Mouse (Mus musculus): Measurements from ENCODE around the gene Actr2.
"Not testable (repeated sequence)": the region's sequence is repeated elsewhere in the genome, so short reads cannot be mapped to it uniquely, and the experiment has no call there.

The Actr2 gene

GRCm38 (mm10) chr11:20112741-20113480 is at the start of gene Actr2:
Gene Actr2 (minus strand): TSS chr11:20112913.
- in situ Hi-C loops (cut with MboI, MseI), result no loop called here

GRCm38 (mm10) chr11:20158879-20159278 is 46.2 kb upstream of the Actr2 start:
- in situ Hi-C loops (cut with MboI, MseI), result no loop called here

GRCm38 (mm10) chr11:20153542-20153941 is 40.8 kb upstream of the Actr2 start:
- in situ Hi-C loops (cut with MboI, MseI), result not testable (repeated sequence)

- in situ Hi-C loops (cut with MboI, MseI), result no loop called here
These were observed 39.6 kb upstream of the Actr2 start for GRCm38 (mm10) chr11:20152107-20152901.

GRCm38 (mm10) chr11:20151290-20151689 is 38.6 kb upstream of the Actr2 start:
- in situ Hi-C loops (cut with MboI, MseI), result no loop called here

GRCm38 (mm10) chr11:20149936-20150335 is 37.2 kb upstream of the Actr2 start:
- in situ Hi-C loops (cut with MboI, MseI), result loop anchor here (25.0 kb wide), 2 partner anchors 938 to 1412 kb away; partner anchors contain the start of genes Mdh1 (in 1 of the 2) and Wdpcp (in 1 of the 2)

- in situ Hi-C loops (cut with MboI, MseI), result loop anchor here (25.0 kb wide), 2 partner anchors 933 to 1417 kb away; partner anchors contain the start of genes Mdh1 (in 1 of the 2) and Wdpcp (in 1 of the 2)
These were observed 32.7 kb upstream of the Actr2 start for GRCm38 (mm10) chr11:20145383-20145782.

GRCm38 (mm10) chr11:20144536-20145263 is 32.0 kb upstream of the Actr2 start:
- in situ Hi-C loops (cut with MboI, MseI), result loop anchor here (25.0 kb wide), 2 partner anchors 932 to 1418 kb away; partner anchors contain the start of genes Mdh1 (in 1 of the 2) and Wdpcp (in 1 of the 2)

GRCm38 (mm10) chr11:20143687-20144086 is 31.0 kb upstream of the Actr2 start:
- in situ Hi-C loops (cut with MboI, MseI), result loop anchor here (25.0 kb wide), 2 partner anchors 931 to 1419 kb away; partner anchors contain the start of genes Mdh1 (in 1 of the 2) and Wdpcp (in 1 of the 2)

- in situ Hi-C loops (cut with MboI, MseI), result loop anchor here (25.0 kb wide), 2 partner anchors 930 to 1420 kb away; partner anchors contain the start of genes Mdh1 (in 1 of the 2) and Wdpcp (in 1 of the 2)
These were observed 29.8 kb upstream of the Actr2 start for GRCm38 (mm10) chr11:20142516-20142915.

GRCm38 (mm10) chr11:20140286-20140685 is 27.6 kb upstream of the Actr2 start:
- in situ Hi-C loops (cut with MboI, MseI), result loop anchor here (25.0 kb wide), 2 partner anchors 928 to 1422 kb away; partner anchors contain the start of genes Mdh1 (in 1 of the 2) and Wdpcp (in 1 of the 2)

GRCm38 (mm10) chr11:20139711-20140110 is 27.0 kb upstream of the Actr2 start:
- in situ Hi-C loops (cut with MboI, MseI), result loop anchor here (25.0 kb wide), 2 partner anchors 927 to 1423 kb away; partner anchors contain the start of genes Mdh1 (in 1 of the 2) and Wdpcp (in 1 of the 2)

GRCm38 (mm10) chr11:20138498-20139208 is 25.9 kb upstream of the Actr2 start:
- in situ Hi-C loops (cut with MboI, MseI), result loop anchor here (25.0 kb wide), 2 partner anchors 926 to 1424 kb away; partner anchors contain the start of genes Mdh1 (in 1 of the 2) and Wdpcp (in 1 of the 2)

- in situ Hi-C loops (cut with MboI, MseI), result loop anchor here (25.0 kb wide), 2 partner anchors 926 to 1424 kb away; partner anchors contain the start of genes Mdh1 (in 1 of the 2) and Wdpcp (in 1 of the 2)
These were observed 25.2 kb upstream of the Actr2 start for GRCm38 (mm10) chr11:20137872-20138271.

GRCm38 (mm10) chr11:20136314-20136713 is 23.6 kb upstream of the Actr2 start:
- in situ Hi-C loops (cut with MboI, MseI), result loop anchor here (25.0 kb wide), 2 partner anchors 924 to 1426 kb away; partner anchors contain the start of genes Mdh1 (in 1 of the 2) and Wdpcp (in 1 of the 2)

- in situ Hi-C loops (cut with MboI, MseI), result loop anchor here (25.0 kb wide), 2 partner anchors 923 to 1427 kb away; partner anchors contain the start of genes Mdh1 (in 1 of the 2) and Wdpcp (in 1 of the 2)
These were observed 22.2 kb upstream of the Actr2 start for GRCm38 (mm10) chr11:20134869-20135268.

GRCm38 (mm10) chr11:20133721-20134120 is 21.0 kb upstream of the Actr2 start:
- in situ Hi-C loops (cut with MboI, MseI), result loop anchor here (25.0 kb wide), 2 partner anchors 921 to 1429 kb away; partner anchors contain the start of genes Mdh1 (in 1 of the 2) and Wdpcp (in 1 of the 2)

GRCm38 (mm10) chr11:20132955-20133562 is 20.3 kb upstream of the Actr2 start:
- in situ Hi-C loops (cut with MboI, MseI), result loop anchor here (25.0 kb wide), 2 partner anchors 921 to 1429 kb away; partner anchors contain the start of genes Mdh1 (in 1 of the 2) and Wdpcp (in 1 of the 2)

Measured in T-helper 17 cell (primary cell).